Mouse (Mus musculus) splenic B cell, adult 2 months (primary cell): Measurements from ENCODE around the gene Dck.

Source experiments
- DNase-seq: peaks from one replicate; pipeline ENCODE4 v3.0.0-alpha.2; 2011; ENCODE audit warnings: low read depth, low spot score
- H3K27me3 ChIP-seq: 2 replicates; pipeline ENCODE4 v1.6.1; 2012; ENCODE audit warnings: mild to moderate bottlenecking, low read length, moderate library complexity, mixed read lengths; ENCODE audit not compliant: control insufficient read depth, poor library complexity, insufficient read depth, severe bottlenecking
- H3K36me3 ChIP-seq: 2 replicates; pipeline ENCODE4 v1.6.1; 2012; ENCODE audit warnings: mild to moderate bottlenecking, low read length, moderate library complexity, mixed read lengths; ENCODE audit not compliant: control insufficient read depth, poor library complexity, insufficient read depth, severe bottlenecking

Gene Dck

GRCm38 (mm10) chr5:88807342-88807741 lies 42.5 kb downstream of the Dck start:
- Histone ChIP-seq H3K27me3 (no peaks in the 10 kb centered on the region), H3K36me3 (no peaks in the 10 kb centered on the region)
- no peak for DNase-seq

GRCm38 (mm10) chr5:88813188-88813587 lies 48.4 kb downstream of the Dck start:
- H3K27me3 ChIP-seq: no peaks in the 10 kb centered on the region
- H3K36me3 ChIP-seq: no peaks in the 10 kb centered on the region
- DNase-seq: no peak

- no peak for DNase-seq
- no peaks in the 10 kb centered on the region for H3K36me3 ChIP-seq
- H3K27me3 ChIP-seq: no peaks in the 10 kb centered on the region
These were observed 49.8 kb downstream of the Dck start for GRCm38 (mm10) chr5:88814552-88814951.

DNA sequence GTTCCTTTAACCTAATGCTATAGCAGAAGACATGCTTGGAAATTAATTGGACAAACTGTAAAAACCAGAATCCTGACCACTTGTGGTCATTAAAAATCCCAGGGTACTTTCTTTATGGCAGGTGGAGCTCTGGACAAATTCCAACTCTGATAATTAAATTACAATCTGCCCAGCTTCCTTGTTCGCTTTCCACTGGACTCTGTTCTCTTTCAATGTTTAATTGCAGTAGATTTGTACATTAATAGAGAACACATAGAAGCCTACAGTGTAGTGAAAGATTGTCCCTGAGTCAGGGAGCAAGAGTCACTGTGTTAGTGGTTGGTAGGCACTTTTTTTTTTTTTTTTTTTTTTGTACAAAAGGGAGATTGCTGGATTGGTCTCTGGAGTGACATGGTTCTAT lies 56.7 kb downstream of the Dck start:
- no peaks in the 10 kb centered on the region for H3K27me3 ChIP-seq
- DNase-seq: no peak

GRCm38 (mm10) chr5:88824838-88825237 lies 60.0 kb downstream of the Dck start:
- no peaks in the 10 kb centered on the region for H3K36me3 ChIP-seq
- DNase-seq: no peak
- no peaks in the 10 kb centered on the region for H3K27me3 ChIP-seq

More for the DNA sequence above, 56.7 kb downstream of the Dck start:
- H3K36me3 ChIP-seq: no peaks in the 10 kb centered on the region

GRCm38 (mm10) chr5:88829835-88830571 lies 65.2 kb downstream of the Dck start:
- no peak for DNase-seq
- Histone ChIP-seq H3K36me3 (no peaks in the 10 kb centered on the region), H3K27me3 (no peaks in the 10 kb centered on the region)

DNA sequence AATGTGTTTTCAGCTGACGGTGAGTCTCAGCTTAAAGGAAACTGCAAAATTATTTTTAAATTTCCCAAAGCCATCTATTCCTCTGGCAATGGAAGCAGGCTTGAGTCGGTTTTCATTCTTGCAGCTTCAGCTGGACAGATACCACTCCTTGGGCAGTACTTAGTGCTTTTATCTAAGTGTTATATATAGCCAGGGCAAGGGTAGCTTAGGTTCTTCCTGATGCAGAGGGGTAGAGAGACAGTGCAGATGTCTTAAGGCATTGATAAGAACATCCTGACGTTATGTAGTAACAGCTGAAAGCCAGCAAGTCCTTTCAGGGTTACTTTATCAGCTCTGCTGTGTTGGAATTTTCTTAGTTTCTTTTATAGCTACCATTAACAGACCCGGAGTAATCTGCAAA lies 66.1 kb downstream of the Dck start:
- no peak for DNase-seq
- Histone ChIP-seq H3K27me3 (no peaks in the 10 kb centered on the region), H3K36me3 (no peaks in the 10 kb centered on the region)

GRCm38 (mm10) chr5:88831935-88832334 lies 67.1 kb downstream of the Dck start:
- Histone ChIP-seq H3K27me3 (no peaks in the 10 kb centered on the region), H3K36me3 (no peaks in the 10 kb centered on the region)
- no peak for DNase-seq
